Mouse (Mus musculus): ENCODE data around the gene Olfr251. TPM values are rescaled to one million over a fixed set of nuclear protein-coding genes. Genes with fewer than 3 reads are reported as not detected.
"Not testable (repeated sequence)": the region's sequence is repeated elsewhere in the genome, so short reads cannot be mapped to it uniquely, and the experiment has no call there.

The Olfr251 gene
- not detected for total RNA-seq (2021)

- no peak for DNase-seq
- intact Hi-C loops (cut with DNase I) = no loop called here
Observed at GRCm38 (mm10) chr9:38376786-38377185, at the start of gene Olfr251. Olfr251 (plus strand) TSS chr9:38377086.

- intact Hi-C loops (cut with DNase I) = no loop called here
- DNase-seq = no peak
Observed at GRCm38 (mm10) chr9:38328760-38329159, 48.1 kb upstream of the Olfr251 start, which contains the start of gene Olfr25. Olfr25 (plus strand) TSS chr9:38329060.

GRCm38 (mm10) chr9:38348111-38348510 is 28.8 kb upstream of the Olfr251 start, which contains the start of gene Olfr898:
Olfr898 (plus strand) TSS chr9:38348411.
- intact Hi-C loops (cut with DNase I) = no loop called here
- no peak for DNase-seq

GRCm38 (mm10) chr9:38366596-38366995 is 10.3 kb upstream of the Olfr251 start, which contains the start of gene Olfr250:
Olfr250 (plus strand) TSS chr9:38366896.
- intact Hi-C loops (cut with DNase I) = no loop called here
- no peak for DNase-seq

GRCm38 (mm10) chr9:38401398-38401797 is 24.5 kb downstream of the Olfr251 start, which contains the start of gene Olfr147:
Olfr147 (plus strand) TSS chr9:38401698.
- DNase-seq = no peak
- intact Hi-C loops (cut with DNase I) = no loop called here

GRCm38 (mm10) chr9:38407502-38407901 is 30.6 kb downstream of the Olfr251 start:
- DNase-seq; intact Hi-C loops (cut with DNase I): not testable (repeated sequence)

GRCm38 (mm10) chr9:38413502-38413901 is 36.6 kb downstream of the Olfr251 start:
- peak; percentile 1 to 10 for DNase-seq
- intact Hi-C loops (cut with DNase I) = not testable (repeated sequence)

- intact Hi-C loops (cut with DNase I) = no loop called here
- DNase-seq = no peak
Observed at GRCm38 (mm10) chr9:38423801-38424200, 46.9 kb downstream of the Olfr251 start.

GRCm38 (mm10) chr9:38427026-38427425 is 50.1 kb downstream of the Olfr251 start:
- intact Hi-C loops (cut with DNase I) = no loop called here
- DNase-seq = no peak

GRCm38 (mm10) chr9:38429155-38429554 is 52.3 kb downstream of the Olfr251 start, which contains the start of gene Olfr901:
Olfr901 (plus strand) TSS chr9:38429455.
- intact Hi-C loops (cut with DNase I) = no loop called here
- DNase-seq = no peak

Other genes with a start within 250 kb of the Olfr251 start
- gene Olfr890, start 234.6 kb upstream of the Olfr251 start, total RNA-seq (2021) = not detected
- not detected for gene Olfr891, start 196.3 kb upstream of the Olfr251 start, total RNA-seq (2021)
- gene Olfr893, start 168.7 kb upstream of the Olfr251 start, total RNA-seq (2021) = not detected
- not detected for gene Olfr894, start 159.0 kb upstream of the Olfr251 start, total RNA-seq (2021)
- gene Olfr143, start 124.3 kb upstream of the Olfr251 start, total RNA-seq (2021) = not detected
- gene Olfr895, start 109.2 kb upstream of the Olfr251 start, total RNA-seq (2021) = not detected
- gene Olfr896-ps1, start 86.0 kb upstream of the Olfr251 start, total RNA-seq (2021) = not detected
- gene Olfr25, start 48.0 kb upstream of the Olfr251 start, total RNA-seq (2021) = not detected
- not detected for gene Olfr898, start 28.7 kb upstream of the Olfr251 start, total RNA-seq (2021)
- not detected for gene Olfr250, start 10.2 kb upstream of the Olfr251 start, total RNA-seq (2021)
- gene Olfr147, start 24.6 kb downstream of the Olfr251 start, total RNA-seq (2021) = not detected
- gene Olfr901, start 52.4 kb downstream of the Olfr251 start, total RNA-seq (2021) = not detected
- gene Olfr902, start 70.6 kb downstream of the Olfr251 start, total RNA-seq (2021) = not detected
- gene Olfr904, start 86.1 kb downstream of the Olfr251 start, total RNA-seq (2021) = not detected
- gene Olfr905, start 94.0 kb downstream of the Olfr251 start, total RNA-seq (2021) = not detected
- gene Olfr906, start 110.0 kb downstream of the Olfr251 start, total RNA-seq (2021) = not detected
- not detected for gene Olfr907, start 118.7 kb downstream of the Olfr251 start, total RNA-seq (2021)
- not detected for gene Olfr911-ps1, start 144.5 kb downstream of the Olfr251 start, total RNA-seq (2021)
- gene Olfr910, start 160.8 kb downstream of the Olfr251 start, total RNA-seq (2021) = not detected
- not detected for gene Olfr912, start 203.1 kb downstream of the Olfr251 start, total RNA-seq (2021)
- gene Olfr913, start 215.7 kb downstream of the Olfr251 start, total RNA-seq (2021) = not detected
- gene Olfr914, start 228.0 kb downstream of the Olfr251 start, total RNA-seq (2021) = not detected